Mouse (Mus musculus): ENCODE results near the gene Lep.

DNA sequence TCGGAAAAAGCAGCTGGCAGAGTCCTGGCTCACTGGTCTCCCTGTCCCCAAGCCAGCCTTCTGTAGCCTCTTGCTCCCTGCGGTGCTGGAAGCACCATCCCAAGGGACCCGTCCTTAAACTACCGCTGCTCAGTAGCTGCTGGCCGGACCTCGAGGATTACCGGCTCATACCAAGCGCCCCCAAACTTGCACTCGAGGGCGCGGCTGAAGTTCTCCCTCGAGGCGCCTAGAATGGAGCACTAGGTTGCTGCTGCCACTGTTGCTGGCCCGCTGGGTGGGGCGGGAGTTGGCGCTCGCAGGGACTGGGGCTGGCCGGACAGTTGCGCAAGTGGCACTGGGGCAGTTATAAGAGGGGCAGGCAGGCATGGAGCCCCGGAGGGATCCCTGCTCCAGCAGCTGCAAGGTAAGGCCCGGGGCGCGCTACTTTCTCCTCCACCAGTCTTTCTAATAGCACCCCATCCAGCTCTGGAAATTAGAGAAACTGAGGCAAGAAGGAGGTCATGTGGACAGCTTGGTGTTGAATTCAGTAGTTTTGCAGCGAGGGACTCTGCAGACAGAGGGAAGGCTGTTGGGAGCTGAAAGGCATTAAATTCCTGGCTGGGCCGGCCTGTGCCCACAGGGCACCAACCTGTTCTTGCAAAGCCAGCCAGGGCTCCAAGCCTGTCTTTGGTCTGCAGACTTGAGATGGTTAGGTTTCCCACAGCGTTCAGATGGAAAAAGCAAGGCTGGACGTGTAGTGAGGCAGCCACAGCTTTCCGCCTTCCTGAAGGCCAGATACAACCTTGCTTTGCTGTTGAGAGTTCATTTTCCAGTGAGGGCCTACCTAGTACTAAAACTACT, at the start of gene Lep:
- TF ChIP-seq POLR2A (IDR thresholded peaks at IDR 0.05; ENCODE audit: low read depth, low read length): no peak
- no peak for TF ChIP-seq CTCF (IDR thresholded peaks at IDR 0.05; ENCODE audit: extremely low read depth, insufficient read length, insufficient replicate concordance, low read depth, low read length)

Data from small intestine, adult 2 months (tissue).